Mouse (Mus musculus) midbrain, embryonic 14.5 days (tissue): ENCODE results near the gene Kmt2b. TPM values are rescaled to one million over a fixed set of nuclear protein-coding genes. Genes with fewer than 3 reads are reported as not detected.
A peak's percentile ranks its signal among the peaks of the same experiment; 100 is the strongest.

ENCODE experiments used
- ATAC-seq: fragments of 200-750 bp; cut with Nextera tagmentation; 2 replicates; pipeline ENCODE4 v1.8.0; 2017; ENCODE audit warnings: moderate number of reproducible peaks, moderate library complexity; ENCODE audit not compliant: low FRiP score, low TSS enrichment
- DNase-seq: peaks from one replicate; pipeline ENCODE4 v3.0.0-alpha.2; 2015
- H3K27ac ChIP-seq: fragments of 300-500 bp; sonication (generic); replicated peaks from 2 replicates; pipeline ENCODE4 v1.5.1; 2014; ENCODE audit warnings: mild to moderate bottlenecking, low read depth, low read length, moderate library complexity
- H3K27me3 ChIP-seq: fragments of 300-500 bp; sonication (generic); 2 replicates; pipeline ENCODE4 v1.6.1; 2014; ENCODE audit warnings: low read length, control low read depth, mixed read lengths; ENCODE audit not compliant: control insufficient read depth, insufficient read depth
- H3K36me3 ChIP-seq: fragments of 300-500 bp; sonication (generic); 2 replicates; pipeline ENCODE4 v1.6.1; 2014; ENCODE audit warnings: low read length, control low read depth; ENCODE audit not compliant: control insufficient read depth, insufficient read depth
- H3K4me1 ChIP-seq: fragments of 300-500 bp; sonication (generic); 2 replicates; pipeline ENCODE4 v1.6.1; 2014; ENCODE audit warnings: mild to moderate bottlenecking, antibody characterized with exemption, low read length, control low read depth; ENCODE audit not compliant: control insufficient read depth, insufficient read depth
- H3K4me2 ChIP-seq: fragments of 300-500 bp; sonication (generic); 2 replicates; pipeline ENCODE4 v1.6.1; 2014; ENCODE audit warnings: mild to moderate bottlenecking, low read length, moderate library complexity
- H3K4me3 ChIP-seq: fragments of 300-500 bp; sonication (generic); replicated peaks from 2 replicates; pipeline ENCODE4 v1.5.1; 2014; ENCODE audit warnings: low read depth, low read length
- H3K9ac ChIP-seq: fragments of 300-500 bp; sonication (generic); replicated peaks from 2 replicates; pipeline ENCODE4 v1.6.1; 2014; ENCODE audit warnings: mild to moderate bottlenecking, low read length, moderate library complexity
- H3K9me3 ChIP-seq: fragments of 300-500 bp; sonication (generic); 2 replicates; pipeline ENCODE4 v1.6.1; 2016; ENCODE audit warnings: low read length, control low read depth, mixed read lengths; ENCODE audit not compliant: control insufficient read depth
- WGBS: fragments of 180-500 bp; shearing (Covaris S2); extraction: QIAGEN DNeasy Blood & Tissue Kit; methylation state at CpG from one replicate; pipeline ENCODE4 v1.1.7; 2014; 5-methylcytosine and 5-hydroxymethylcytosine counted together
- polyA plus RNA-seq: library from polyadenylated mRNA; unstranded; fragments of >200 nt; fragmentation: Nextera tagmentation; extraction: Ambion mirVana; gene quantifications from 2 replicates; pipeline ENCODE4 v1.2.1, GENCODE M21; 2014

The Kmt2b gene
- polyA plus RNA-seq = 13.1 and 15.4 TPM in 2 replicates

- peak within 1 kb of the TSS; percentile 95 for H3K4me3 ChIP-seq
- under 1% methylated on average over 56 of the region's 68 CpGs for WGBS
- H3K9ac ChIP-seq = peak within 1 kb of the TSS; percentile 97
- H3K27me3 ChIP-seq = no peaks in the 10 kb centered on the region
- no peaks in the 10 kb centered on the region for H3K9me3 ChIP-seq
- ATAC-seq (peak; percentile 95), DNase-seq (peak; percentile 97)
- peak within 1 kb of the TSS; percentile 94 for H3K27ac ChIP-seq
- H3K36me3 ChIP-seq = peaks cover 29% of the 10 kb centered on the region
- H3K4me1 ChIP-seq = peaks cover 10% of the 10 kb centered on the region
- peak within 1 kb of the TSS; percentile 72 for H3K4me2 ChIP-seq
Observed at GRCm38 (mm10) chr7:30588676-30589434, at the start of gene Kmt2b. Gene Kmt2b (minus strand): TSS chr7:30588726.

GRCm38 (mm10) chr7:30636395-30636794 lies 47.9 kb upstream of the Kmt2b start:
- 0 out of 2 replicates have a peak, but pooled peaks cover 5% of the 10 kb centered on the region for H3K4me1 ChIP-seq
- H3K9ac ChIP-seq = no peak overlapping the region
- WGBS = 28% methylated on average over 11 of the region's 11 CpGs
- H3K36me3 ChIP-seq = peaks cover 16% of the 10 kb centered on the region
- H3K27ac ChIP-seq = no peak overlapping the region
- H3K27me3 ChIP-seq = peaks cover 46% of the 10 kb centered on the region
- no peak overlapping the region for H3K4me2 ChIP-seq
- H3K9me3 ChIP-seq = no peaks in the 10 kb centered on the region
- ATAC-seq (no peak), DNase-seq (no peak)
- H3K4me3 ChIP-seq = no peak overlapping the region

GRCm38 (mm10) chr7:30635752-30636151 lies 47.2 kb upstream of the Kmt2b start, which contains the start of gene Etv2:
Gene Etv2 (minus strand): TSS chr7:30635852.
- H3K36me3 ChIP-seq = peaks cover 9% of the 10 kb centered on the region
- 0 out of 2 replicates have a peak, but pooled peaks cover 5% of the 10 kb centered on the region for H3K4me1 ChIP-seq
- no peaks in the 10 kb centered on the region for H3K9me3 ChIP-seq
- peak within 1 kb of the TSS; percentile 13 for H3K4me3 ChIP-seq
- 3% methylated on average over 5 of the region's 5 CpGs for WGBS
- peak within 1 kb of the TSS; percentile 10; the same call in 1 of the 2 replicates for H3K4me2 ChIP-seq
- H3K27me3 ChIP-seq = peaks cover 46% of the 10 kb centered on the region
- no peak within 1 kb of the TSS for H3K9ac ChIP-seq
- no peak for DNase-seq
- no peak for ATAC-seq
- no peak within 1 kb of the TSS for H3K27ac ChIP-seq

GRCm38 (mm10) chr7:30634621-30635020 lies 46.1 kb upstream of the Kmt2b start:
- Histone ChIP-seq H3K36me3 (no peaks in the 10 kb centered on the region), H3K4me3 (peak overlapping the region; percentile 13), H3K9ac (no peak overlapping the region), H3K4me2 (peak overlapping the region; percentile 10; the same call in 1 of the 2 replicates), H3K27ac (no peak overlapping the region), H3K9me3 (no peaks in the 10 kb centered on the region), H3K4me1 (0 out of 2 replicates have a peak, but pooled peaks cover 5% of the 10 kb centered on the region), H3K27me3 (peaks cover 46% of the 10 kb centered on the region)
- ATAC-seq (peak; percentile 50; the same call in 1 of the 2 replicates), DNase-seq (peak; percentile 64)
- under 1% methylated on average over 20 of the region's 20 CpGs for WGBS

- 0 out of 2 replicates have a peak, but pooled peaks cover 5% of the 10 kb centered on the region for H3K4me1 ChIP-seq
- peaks cover 46% of the 10 kb centered on the region for H3K27me3 ChIP-seq
- no peak overlapping the region for H3K27ac ChIP-seq
- no peak overlapping the region for H3K4me3 ChIP-seq
- H3K9ac ChIP-seq = no peak overlapping the region
- 5% methylated on average over 27 of the region's 27 CpGs for WGBS
- no peak for ATAC-seq
- DNase-seq = no peak
- H3K4me2 ChIP-seq = no peak overlapping the region
- no peaks in the 10 kb centered on the region for H3K36me3 ChIP-seq
- no peaks in the 10 kb centered on the region for H3K9me3 ChIP-seq
Observed at GRCm38 (mm10) chr7:30633762-30634412, 45.4 kb upstream of the Kmt2b start.

DNA sequence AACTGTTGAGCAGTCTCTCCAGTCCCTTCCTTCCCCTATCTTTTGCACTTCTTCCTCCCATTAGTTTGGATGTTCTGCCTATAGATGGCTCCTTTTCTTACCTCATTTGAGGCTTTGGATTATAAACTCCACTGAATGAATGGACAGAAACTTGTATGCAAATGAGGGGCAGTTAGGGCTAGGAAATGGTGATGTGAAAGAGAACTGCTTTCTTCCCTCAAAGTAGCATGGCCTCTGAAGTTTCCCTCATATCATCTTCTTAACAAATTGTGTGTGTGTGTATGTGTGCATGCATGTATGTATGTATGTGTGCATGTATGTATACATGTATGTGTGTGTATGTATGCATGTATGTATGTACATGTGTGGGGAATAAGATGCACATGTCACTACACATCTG lies 40.5 kb upstream of the Kmt2b start:
- H3K4me1 ChIP-seq = peaks cover 8% of the 10 kb centered on the region
- no peak for DNase-seq
- H3K27ac ChIP-seq = no peak overlapping the region
- no peak overlapping the region for H3K4me3 ChIP-seq
- H3K9me3 ChIP-seq = no peaks in the 10 kb centered on the region
- peaks cover 4% of the 10 kb centered on the region; the same call in 1 of the 2 replicates for H3K36me3 ChIP-seq
- no peak overlapping the region for H3K9ac ChIP-seq
- no peak for ATAC-seq
- H3K27me3 ChIP-seq = peaks cover 22% of the 10 kb centered on the region
- H3K4me2 ChIP-seq = no peak overlapping the region

DNA sequence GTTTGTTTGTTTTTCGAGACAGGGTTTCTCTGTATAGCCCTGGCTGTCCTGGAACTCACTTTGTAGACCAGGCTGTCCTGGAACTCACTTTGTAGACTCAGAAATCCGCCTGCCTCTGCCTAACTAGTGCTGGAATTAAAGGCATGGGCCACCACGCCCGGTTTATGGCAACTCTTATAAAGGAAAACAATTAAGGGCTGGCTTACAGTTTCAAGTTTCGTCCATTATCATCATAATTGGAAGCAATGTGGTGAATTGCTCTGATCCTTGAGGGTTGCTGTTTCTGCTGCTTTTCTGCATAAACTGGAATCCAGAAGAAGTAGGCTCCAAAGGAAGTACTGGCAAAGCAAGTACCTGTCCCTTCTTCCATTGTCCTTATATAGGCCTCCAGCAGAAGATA lies 38.1 kb upstream of the Kmt2b start:
- H3K4me3 ChIP-seq = no peak overlapping the region; the same call in 1 of the 2 replicates
- H3K27ac ChIP-seq = no peak overlapping the region
- H3K9ac ChIP-seq = no peak overlapping the region
- H3K4me2 ChIP-seq = peak overlapping the region; percentile 97
- ATAC-seq (no peak; the same call in 1 of the 2 replicates), DNase-seq (no peak)
- no peaks in the 10 kb centered on the region for H3K9me3 ChIP-seq
- H3K36me3 ChIP-seq = peaks cover 27% of the 10 kb centered on the region
- no peaks in the 10 kb centered on the region for H3K27me3 ChIP-seq
- H3K4me1 ChIP-seq = peaks cover 8% of the 10 kb centered on the region
- 85% methylated on average over 5 of the region's 5 CpGs for WGBS

DNA sequence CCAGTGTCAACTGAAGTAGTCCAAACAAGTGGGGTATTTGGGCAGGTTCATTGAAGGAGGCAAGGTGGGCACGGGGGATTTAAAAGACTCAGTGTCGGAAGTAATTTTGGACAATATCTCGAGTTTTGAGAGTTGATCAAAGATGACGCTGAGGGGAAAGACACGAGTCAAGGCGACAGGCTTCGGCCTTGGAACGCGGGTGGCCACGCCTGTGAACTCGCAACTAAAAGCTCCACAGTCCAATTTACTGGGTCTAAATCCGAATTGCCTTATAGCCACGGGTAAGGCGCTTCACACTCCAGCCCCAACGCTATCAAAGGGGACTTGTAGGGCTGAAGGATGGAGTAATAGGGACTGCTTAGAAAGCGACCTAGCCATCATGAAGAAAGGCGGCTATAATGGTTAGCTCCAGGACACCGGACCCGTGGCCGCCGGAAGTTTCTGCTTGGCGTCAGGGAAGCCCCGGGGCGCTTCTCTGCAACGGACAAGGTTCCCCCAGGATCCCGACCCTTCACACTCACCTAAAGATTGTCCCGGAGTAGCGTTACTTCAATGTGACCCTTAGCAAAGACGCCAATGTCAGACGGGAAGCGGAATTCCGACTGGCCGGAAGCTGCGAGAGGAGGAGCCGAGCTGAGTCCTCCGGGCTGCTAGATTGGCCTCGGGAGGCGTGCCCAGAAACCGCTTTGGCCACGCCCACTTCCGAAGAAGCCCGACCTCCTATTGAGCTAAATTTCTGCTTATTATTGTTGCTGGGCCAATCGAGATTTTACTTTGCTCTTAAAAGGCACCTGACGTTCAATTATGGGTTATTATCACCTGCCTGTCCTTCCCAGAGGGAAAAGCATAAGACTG lies 37.2 kb upstream of the Kmt2b start, which contains the start of gene Cox6b1:
Cox6b1 (minus strand) TSS at position 622 of the 855 bp plus-strand sequence.
- Histone ChIP-seq H3K27ac (0 out of 2 replicates have a peak within 1 kb of the TSS, but pooled peaks have one; percentile 14), H3K4me1 (peaks cover 8% of the 10 kb centered on the region), H3K27me3 (no peaks in the 10 kb centered on the region), H3K4me3 (peak within 1 kb of the TSS; percentile 78), H3K4me2 (peak within 1 kb of the TSS; percentile 97), H3K36me3 (peaks cover 34% of the 10 kb centered on the region), H3K9ac (peak within 1 kb of the TSS; percentile 80), H3K9me3 (no peaks in the 10 kb centered on the region)
- DNase-seq = peak; percentile 96
- peak; percentile 92 for ATAC-seq
- 2% methylated on average over 44 of the region's 44 CpGs for WGBS
